Mouse (Mus musculus) limb, embryonic 11.5 days (tissue): ENCODE measurements around the gene Rala. TPM values are rescaled to one million over a fixed set of nuclear protein-coding genes. Genes with fewer than 3 reads are reported as not detected.

Experiments
- ATAC-seq: fragments of 200-750 bp; cut with Nextera tagmentation; 2 replicates; pipeline ENCODE4 v1.8.0; 2017; ENCODE audit warnings: low read depth; ENCODE audit not compliant: insufficient number of reproducible peaks, low FRiP score, low TSS enrichment
- DNase-seq: peaks from one replicate; pipeline ENCODE4 v3.0.0-alpha.2; 2015; ENCODE audit warnings: low spot score
- H3K27ac ChIP-seq: fragments of 300-500 bp; sonication (generic); replicated peaks from 2 replicates; pipeline ENCODE4 v1.5.1; 2014; ENCODE audit warnings: low read depth, mild to moderate bottlenecking, low read length
- H3K27me3 ChIP-seq: fragments of 300-500 bp; sonication (generic); 2 replicates; pipeline ENCODE4 v1.6.1; 2014; ENCODE audit warnings: mild to moderate bottlenecking, low read length, mixed read lengths; ENCODE audit not compliant: control insufficient read depth, insufficient read depth
- H3K36me3 ChIP-seq: fragments of 300-500 bp; sonication (generic); 2 replicates; pipeline ENCODE4 v1.6.1; 2014; ENCODE audit warnings: mild to moderate bottlenecking, low read length, moderate library complexity, mixed read lengths; ENCODE audit not compliant: control insufficient read depth, insufficient read depth
- H3K4me1 ChIP-seq: fragments of 300-500 bp; sonication (generic); 2 replicates; pipeline ENCODE4 v1.6.1; 2014; ENCODE audit warnings: low read length, mixed read lengths; ENCODE audit not compliant: control insufficient read depth, insufficient read depth
- H3K4me2 ChIP-seq: fragments of 300-500 bp; sonication (generic); 2 replicates; pipeline ENCODE4 v1.6.1; 2014; ENCODE audit warnings: low read depth, mild to moderate bottlenecking, moderate library complexity; ENCODE audit not compliant: severe bottlenecking
- H3K4me3 ChIP-seq: fragments of 300-500 bp; sonication (generic); 2 replicates; pipeline ENCODE4 v1.5.1; 2014; ENCODE audit warnings: low read depth, low read length
- H3K9ac ChIP-seq: fragments of 300-500 bp; sonication (generic); 2 replicates; pipeline ENCODE4 v1.6.1; 2014; ENCODE audit warnings: mild to moderate bottlenecking, low read length
- H3K9me3 ChIP-seq: fragments of 300-500 bp; sonication (generic); 2 replicates; pipeline ENCODE4 v1.6.1; 2016; ENCODE audit warnings: low read length; ENCODE audit not compliant: control insufficient read depth
- whole genome bisulfite sequencing: fragments of 180-500 bp; shearing (Covaris S2); extraction: QIAGEN DNeasy Blood & Tissue Kit; methylation state at CpG from one replicate; pipeline ENCODE4 v1.1.7; 2014; 5-methylcytosine and 5-hydroxymethylcytosine counted together
- polyA plus RNA-seq: library from polyadenylated mRNA; unstranded; fragments of >200 nt; fragmentation: Nextera tagmentation; extraction: Ambion mirVana; gene quantifications from 2 replicates; pipeline ENCODE4 v1.2.1, GENCODE M21; 2014

Gene Rala
- polyA plus RNA-seq, 1 experiment from 2014 or later, result 101 TPM

- H3K9ac ChIP-seq, result no peak overlapping the region
- H3K27ac ChIP-seq, result no peak overlapping the region
- DNase-seq (no peak), ATAC-seq (no peak)
- no peaks in the 10 kb centered on the region for H3K27me3 ChIP-seq
- H3K4me2 ChIP-seq, result no peak overlapping the region
- H3K9me3 ChIP-seq, result no peaks in the 10 kb centered on the region; the same call in 1 of the 2 replicates
- H3K36me3 ChIP-seq, result no peaks in the 10 kb centered on the region
- 86% methylated on average over 13 of the region's 13 CpGs for WGBS
- H3K4me3 ChIP-seq, result no peak overlapping the region
- no peaks in the 10 kb centered on the region for H3K4me1 ChIP-seq
Measured at GRCm38 (mm10) chr13:17859365-17860033, 84.5 kb downstream of the Rala start.

- no peaks in the 10 kb centered on the region for H3K4me1 ChIP-seq
- H3K9me3 ChIP-seq, result no peaks in the 10 kb centered on the region; the same call in 1 of the 2 replicates
- WGBS, result 82% methylated on average over 9 of the region's 9 CpGs
- H3K27ac ChIP-seq, result no peak overlapping the region
- no peak overlapping the region for H3K4me3 ChIP-seq
- no peaks in the 10 kb centered on the region for H3K36me3 ChIP-seq
- no peak overlapping the region for H3K4me2 ChIP-seq
- DNase-seq, result no peak
- no peak overlapping the region for H3K9ac ChIP-seq
- no peak for ATAC-seq
- no peaks in the 10 kb centered on the region for H3K27me3 ChIP-seq
Measured at GRCm38 (mm10) chr13:17857046-17857445, 87.0 kb downstream of the Rala start.

- Histone ChIP-seq H3K4me3 (no peak overlapping the region), H3K36me3 (no peaks in the 10 kb centered on the region), H3K27ac (no peak overlapping the region), H3K9me3 (no peaks in the 10 kb centered on the region; the same call in 1 of the 2 replicates), H3K4me1 (no peaks in the 10 kb centered on the region), H3K4me2 (no peak overlapping the region), H3K27me3 (no peaks in the 10 kb centered on the region), H3K9ac (no peak overlapping the region)
- WGBS, result 10% methylated on average over 13 of the region's 13 CpGs
- DNase-seq (no peak), ATAC-seq (no peak)
Measured at GRCm38 (mm10) chr13:17855492-17856138, 88.4 kb downstream of the Rala start.

GRCm38 (mm10) chr13:17854755-17855154 lies 89.3 kb downstream of the Rala start:
- H3K9ac ChIP-seq, result no peak overlapping the region
- DNase-seq, result no peak
- ATAC-seq, result no peak
- no peak overlapping the region for H3K27ac ChIP-seq
- no peaks in the 10 kb centered on the region for H3K36me3 ChIP-seq
- no peaks in the 10 kb centered on the region for H3K4me1 ChIP-seq
- 57% methylated on average over 6 of the region's 6 CpGs for WGBS
- H3K4me3 ChIP-seq, result no peak overlapping the region
- H3K4me2 ChIP-seq, result no peak overlapping the region
- no peaks in the 10 kb centered on the region; the same call in 1 of the 2 replicates for H3K9me3 ChIP-seq
- no peaks in the 10 kb centered on the region for H3K27me3 ChIP-seq

DNA sequence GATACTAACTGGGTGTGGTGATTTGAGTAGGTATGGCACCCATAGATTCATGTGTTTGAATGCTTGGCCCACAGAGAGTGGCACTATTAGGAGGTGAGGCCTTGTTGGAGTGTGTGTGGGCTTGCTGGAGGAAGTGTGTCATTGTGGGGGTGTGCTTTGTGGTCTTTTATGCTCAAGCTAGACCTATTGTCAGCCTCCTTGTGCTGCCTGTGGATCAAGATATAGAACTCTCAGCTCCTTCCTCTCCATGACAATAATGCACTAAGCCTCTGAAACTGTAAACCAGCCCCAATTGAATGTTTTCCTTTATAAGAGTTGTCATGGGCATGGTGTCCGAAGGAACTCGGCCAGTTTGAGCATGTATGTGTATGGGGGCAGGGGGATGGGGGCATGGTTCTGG lies 100.7 kb downstream of the Rala start:
- H3K4me2 ChIP-seq, result no peak overlapping the region
- H3K36me3 ChIP-seq, result no peaks in the 10 kb centered on the region
- DNase-seq (no peak), ATAC-seq (no peak)
- H3K4me1 ChIP-seq, result no peaks in the 10 kb centered on the region
- H3K4me3 ChIP-seq, result no peak overlapping the region
- no peak overlapping the region for H3K9ac ChIP-seq
- no peaks in the 10 kb centered on the region for H3K9me3 ChIP-seq
- H3K27ac ChIP-seq, result no peak overlapping the region
- no peaks in the 10 kb centered on the region for H3K27me3 ChIP-seq
- WGBS, result 92% methylated on average over 2 of the region's 2 CpGs

DNA sequence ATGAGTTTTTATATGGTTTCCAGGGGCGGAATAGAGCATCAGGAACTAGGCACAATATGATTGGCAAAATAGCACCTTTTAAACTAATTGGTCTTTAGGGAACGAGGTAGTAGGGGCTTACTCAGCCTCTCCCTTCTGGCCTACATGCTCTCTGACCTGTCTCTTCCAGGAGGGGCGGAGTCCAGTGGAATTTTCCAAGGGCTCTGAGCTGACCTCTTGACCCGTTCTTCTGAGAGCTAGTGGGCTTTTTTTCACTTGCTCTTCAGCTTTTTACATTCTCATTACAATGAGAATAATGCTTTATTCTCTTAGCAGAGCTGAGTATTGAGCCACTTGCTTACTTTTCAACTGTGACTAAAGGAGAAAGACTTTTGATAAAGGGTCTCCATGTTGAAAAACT lies 101.3 kb downstream of the Rala start:
- ATAC-seq (no peak), DNase-seq (no peak)
- Histone ChIP-seq H3K4me2 (no peak overlapping the region), H3K4me3 (no peak overlapping the region), H3K36me3 (no peaks in the 10 kb centered on the region), H3K4me1 (no peaks in the 10 kb centered on the region), H3K9ac (no peak overlapping the region), H3K9me3 (no peaks in the 10 kb centered on the region), H3K27me3 (no peaks in the 10 kb centered on the region), H3K27ac (no peak overlapping the region)
- WGBS, result 58% methylated on average over 4 of the region's 4 CpGs

GRCm38 (mm10) chr13:17839137-17839536 lies 104.9 kb downstream of the Rala start:
- Histone ChIP-seq H3K9me3 (no peaks in the 10 kb centered on the region), H3K4me2 (no peak overlapping the region), H3K9ac (no peak overlapping the region), H3K4me1 (no peaks in the 10 kb centered on the region), H3K4me3 (no peak overlapping the region), H3K27me3 (no peaks in the 10 kb centered on the region), H3K36me3 (no peaks in the 10 kb centered on the region), H3K27ac (no peak overlapping the region)
- DNase-seq, result no peak
- WGBS, result 87% methylated on average over 5 of the region's 5 CpGs
- no peak for ATAC-seq

- H3K4me2 ChIP-seq, result no peak overlapping the region
- DNase-seq (peak; percentile 77), ATAC-seq (peak; percentile 60; the same call in 1 of the 2 replicates)
- no peak overlapping the region for H3K4me3 ChIP-seq
- 34% methylated on average over 4 of the region's 4 CpGs for WGBS
- no peak overlapping the region for H3K9ac ChIP-seq
- H3K27ac ChIP-seq, result no peak overlapping the region
- H3K36me3 ChIP-seq, result no peaks in the 10 kb centered on the region
- no peaks in the 10 kb centered on the region for H3K4me1 ChIP-seq
- no peaks in the 10 kb centered on the region for H3K27me3 ChIP-seq
- no peaks in the 10 kb centered on the region for H3K9me3 ChIP-seq
Measured at GRCm38 (mm10) chr13:17838484-17838851, 105.6 kb downstream of the Rala start.
